Mouse (Mus musculus) MEL (cell line): ENCODE data around the gene Bach2. TPM values are rescaled to one million over a fixed set of nuclear protein-coding genes. Genes with fewer than 3 reads are reported as not detected.

Experiments used
- DNase-seq: peaks from one replicate; pipeline ENCODE4 v3.0.0; 2011; ENCODE audit warnings: low read depth, low spot score
- H3K27ac ChIP-seq: 2 replicates; pipeline ENCODE4 v1.5.1; 2012; ENCODE audit warnings: low read depth, mild to moderate bottlenecking, control low read depth, low read length, moderate library complexity; ENCODE audit not compliant: control insufficient read depth
- H3K27me3 ChIP-seq, 2 experiments: fragments of 150-350 bp in 1 of 2; sonication (generic) in 1 of 2; 2 replicates each; pipeline ENCODE4 v1.6.1; 2012; ENCODE audit warnings: low read length in 2 of 2, mild to moderate bottlenecking in 2 of 2, improper control_type of control experiment in 1 of 2, moderate library complexity in 1 of 2; ENCODE audit not compliant: insufficient read depth in 2 of 2, control insufficient read depth in 1 of 2
- H3K36me3 ChIP-seq, 2 experiments: 2 replicates each; pipeline ENCODE4 v1.6.1; 2012 to 2014; ENCODE audit warnings: low read length in 2 of 2, improper control_type of control experiment in 1 of 2, inconsistent platforms in 1 of 2, mild to moderate bottlenecking in 1 of 2; ENCODE audit not compliant: insufficient read depth in 2 of 2, control insufficient read depth in 1 of 2
- H3K4me1 ChIP-seq, 2 experiments: fragments of 150-350 bp in 1 of 2; sonication (generic) in 1 of 2; 2 replicates each; pipeline ENCODE4 v1.6.1; 2012; ENCODE audit warnings: low read length in 2 of 2, improper control_type of control experiment in 1 of 2, mild to moderate bottlenecking in 1 of 2; ENCODE audit not compliant: insufficient read depth in 2 of 2, control insufficient read depth in 1 of 2
- H3K4me3 ChIP-seq, 2 experiments: fragments of 150-350 bp in 1 of 2; sonication (generic) in 1 of 2; 2 replicates each; pipeline ENCODE4 v1.5.1; 2012; ENCODE audit warnings: low read depth in 2 of 2, low read length in 2 of 2, mild to moderate bottlenecking in 2 of 2, moderate library complexity in 2 of 2, control low read depth in 1 of 2, improper control_type of control experiment in 1 of 2; ENCODE audit not compliant: control insufficient read depth in 1 of 2, insufficient read depth in 1 of 2
- H3K79me2 ChIP-seq: 2 replicates; pipeline ENCODE4 v1.6.1; 2012; ENCODE audit warnings: mild to moderate bottlenecking, low read length, moderate library complexity; ENCODE audit not compliant: control insufficient read depth, poor library complexity, insufficient read depth
- H3K9ac ChIP-seq: 2 replicates; pipeline ENCODE4 v1.6.1; 2012; ENCODE audit warnings: low read depth, mild to moderate bottlenecking, control low read depth, low read length, moderate library complexity; ENCODE audit not compliant: control insufficient read depth, poor library complexity, severe bottlenecking
- H3K9me3 ChIP-seq: fragments of 150-350 bp; sonication (generic); replicated peaks from 2 replicates; pipeline ENCODE4 v1.6.1; 2012; ENCODE audit warnings: mild to moderate bottlenecking, low read length, improper control_type of control experiment, moderate library complexity; ENCODE audit not compliant: insufficient read depth
- CHD1 ChIP-seq: IDR thresholded peaks from 2 replicates; pipeline ENCODE4 v1.6.1; 2012; ENCODE audit warnings: low read depth, mild to moderate bottlenecking, inconsistent platforms, low read length, improper control_type of control experiment
- CHD2 ChIP-seq: IDR thresholded peaks from 2 replicates; pipeline ENCODE4 v1.6.1; 2011; ENCODE audit warnings: low read length, improper control_type of control experiment
- CTCF ChIP-seq, 3 experiments: IDR thresholded peaks in 2 of 3; conservative IDR thresholded peaks in 1 of 3; 2 replicates each; pipeline ENCODE4 v1.5.1; 2011 to 2012; ENCODE audit warnings: low read length in 3 of 3, low read depth in 2 of 3, mild to moderate bottlenecking in 2 of 3, improper control_type of control experiment in 1 of 3, inconsistent platforms in 1 of 3, mixed read lengths in 1 of 3, moderate library complexity in 1 of 3; ENCODE audit not compliant: control insufficient read depth in 1 of 3, insufficient read depth in 1 of 3, poor library complexity in 1 of 3, severe bottlenecking in 1 of 3
- E2F4 ChIP-seq: IDR thresholded peaks from 2 replicates; pipeline ENCODE4 v1.6.1; 2011; ENCODE audit warnings: low read depth, low read length, improper control_type of control experiment, borderline replicate concordance
- ELF1 ChIP-seq: IDR thresholded peaks from 2 replicates; pipeline ENCODE4 v1.6.1; 2014; ENCODE audit warnings: low read depth, mild to moderate bottlenecking, inconsistent platforms, low read length, improper control_type of control experiment, moderate library complexity
- HCFC1 ChIP-seq: IDR thresholded peaks from 2 replicates; pipeline ENCODE4 v1.6.1; 2012; ENCODE audit warnings: low read depth, mild to moderate bottlenecking, inconsistent platforms, low read length, improper control_type of control experiment, moderate library complexity
- JUND ChIP-seq: IDR thresholded peaks from 2 replicates; pipeline ENCODE4 v1.6.1; 2011; ENCODE audit warnings: low read depth, mild to moderate bottlenecking, improper control_type of control experiment, low read length
- KAT2A ChIP-seq: conservative IDR thresholded peaks from 2 replicates; pipeline ENCODE4 v1.6.1; 2012; ENCODE audit warnings: low read depth, low read length, improper control_type of control experiment, inconsistent platforms
- MAFK ChIP-seq: IDR thresholded peaks from 2 replicates; pipeline ENCODE4 v1.6.1; 2011; ENCODE audit warnings: low read depth, mild to moderate bottlenecking, low read length, improper control_type of control experiment, borderline replicate concordance
- MAX ChIP-seq: IDR thresholded peaks from 2 replicates; pipeline ENCODE4 v1.6.1; 2011; ENCODE audit warnings: low read length, improper control_type of control experiment
- MEF2A ChIP-seq: IDR thresholded peaks from 2 replicates; pipeline ENCODE4 v1.6.1; 2014; ENCODE audit warnings: low read depth, mild to moderate bottlenecking, inconsistent platforms, low read length, improper control_type of control experiment; ENCODE audit not compliant: poor library complexity, insufficient replicate concordance, severe bottlenecking; ENCODE audit errors: extremely low read depth
- MYB ChIP-seq: IDR thresholded peaks from 2 replicates; pipeline ENCODE4 v1.6.1; 2011; ENCODE audit warnings: mild to moderate bottlenecking, low read depth, low read length, improper control_type of control experiment
- MYC ChIP-seq: IDR thresholded peaks from 2 replicates; pipeline ENCODE4 v1.6.1; 2011; ENCODE audit warnings: low read depth, mild to moderate bottlenecking, low read length, improper control_type of control experiment, moderate library complexity
- NELFE ChIP-seq: IDR thresholded peaks from 2 replicates; pipeline ENCODE4 v1.6.1; 2011; ENCODE audit warnings: low read depth, low read length, improper control_type of control experiment
- NRF1 ChIP-seq: IDR thresholded peaks from 2 replicates; pipeline ENCODE4 v1.6.1; 2014; ENCODE audit warnings: low read depth, mild to moderate bottlenecking, inconsistent platforms, low read length, improper control_type of control experiment, moderate library complexity; ENCODE audit not compliant: poor library complexity, insufficient read depth, severe bottlenecking
- POLR2AphosphoS2 ChIP-seq: IDR thresholded peaks from 2 replicates; pipeline ENCODE4 v1.6.1; 2011; ENCODE audit warnings: low read length, improper control_type of control experiment
- POLR2AphosphoS5 ChIP-seq: IDR thresholded peaks from 2 replicates; pipeline ENCODE4 v1.6.1; 2012; ENCODE audit warnings: low read depth, borderline replicate concordance, mild to moderate bottlenecking, inconsistent platforms, low read length, moderate library complexity, mixed read lengths
- RAD21 ChIP-seq: IDR thresholded peaks from 2 replicates; pipeline ENCODE4 v1.6.1; 2011; ENCODE audit warnings: mild to moderate bottlenecking, low read depth, low read length, improper control_type of control experiment
- RCOR1 ChIP-seq: IDR thresholded peaks from 2 replicates; pipeline ENCODE4 v1.6.1; 2012; ENCODE audit warnings: low read depth, mild to moderate bottlenecking, inconsistent platforms, low read length, improper control_type of control experiment
- SMC3 ChIP-seq: IDR thresholded peaks from 2 replicates; pipeline ENCODE4 v1.6.1; 2011; ENCODE audit warnings: low read depth, low read length, improper control_type of control experiment
- TBP ChIP-seq: IDR thresholded peaks from 2 replicates; pipeline ENCODE4 v1.8.0; 2011; ENCODE audit warnings: low read depth, low read length, improper control_type of control experiment
- USF1 ChIP-seq: IDR thresholded peaks from 2 replicates; pipeline ENCODE4 v1.6.1; 2014; ENCODE audit warnings: low read depth, mild to moderate bottlenecking, inconsistent platforms, low read length, improper control_type of control experiment, moderate library complexity
- ZC3H11A ChIP-seq: IDR thresholded peaks from 2 replicates; pipeline ENCODE4 v1.6.1; 2012; ENCODE audit warnings: low read depth, mild to moderate bottlenecking, inconsistent platforms, low read length, improper control_type of control experiment
- ZMIZ1 ChIP-seq: IDR thresholded peaks from 2 replicates; pipeline ENCODE4 v1.6.1; 2012; ENCODE audit warnings: low read depth, mild to moderate bottlenecking, inconsistent platforms, low read length, improper control_type of control experiment, moderate library complexity
- ZNF384 ChIP-seq: IDR thresholded peaks from 2 replicates; pipeline ENCODE4 v1.6.1; 2012; ENCODE audit warnings: low read depth, mild to moderate bottlenecking, inconsistent platforms, low read length, improper control_type of control experiment
- polyA plus RNA-seq, 2 experiments: library from polyadenylated mRNA; stranded (reverse) in 1 of 2; unstranded in 1 of 2; fragments of >175 nt in 1 of 2; fragments of >200 nt in 1 of 2; gene quantifications; 2 replicates each; pipeline versions ENCODE4 v1.2.1 to v1.2.4; 2012; ENCODE audit warnings: low replicate concordance in 2 of 2, low read depth in 1 of 2; ENCODE audit not compliant: insufficient read length in 2 of 2, insufficient read depth in 1 of 2, missing spikeins in 1 of 2
- total RNA-seq: library from RNA; depleted of rRNA; stranded (reverse); fragments of 300-350 nt; gene quantifications from 2 replicates; pipeline ENCODE4 v1.2.3, GENCODE M21; 2012

Gene Bach2
- total and polyA plus RNA-seq, 3 experiments, result 0.04 TPM; not detected in 2

DNA sequence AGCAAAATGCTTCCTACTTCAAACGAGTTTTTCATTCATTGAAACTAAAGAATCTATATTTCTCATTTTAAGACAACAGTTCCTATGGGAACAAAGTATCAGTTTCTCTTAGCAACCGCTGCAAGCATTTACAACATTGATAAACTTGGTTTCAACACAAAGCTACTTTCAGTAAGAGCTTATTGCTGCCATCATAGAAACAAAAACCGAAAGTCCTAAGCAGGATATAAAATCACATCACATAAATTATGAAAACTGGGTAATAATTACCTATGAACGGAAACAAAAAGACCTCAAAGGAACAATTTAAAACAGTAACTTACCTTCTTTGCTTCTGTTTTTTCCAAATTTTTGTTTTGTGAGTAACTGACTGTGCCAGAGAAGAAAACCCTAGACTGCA is 22.1 kb upstream of the Bach2 start:
- Histone ChIP-seq H3K36me3 (no peaks in the 10 kb centered on the region), H3K9ac (no peak overlapping the region), H3K79me2 (no peaks in the 10 kb centered on the region), H3K4me1 (no peaks in the 10 kb centered on the region), H3K4me3 (no peak overlapping the region), H3K27me3 (peaks cover 3 to 4% of the 10 kb centered on the region in 2 experiments), H3K9me3 (no peaks in the 10 kb centered on the region)
- no peak for DNase-seq
- TF ChIP-seq ZMIZ1 (no peak), CHD1 (no peak), JUND (no peak), HCFC1 (no peak), KAT2A (no peak), MYC (no peak), NRF1 (no peak), RAD21 (no peak), ZNF384 (no peak), CTCF (IDR thresholded peaks at IDR 0.05 in 2 of 3, conservative IDR thresholded peaks at IDR 0.05 in 1 of 3; ENCODE audit: control insufficient read depth in 1 of 3, insufficient read depth in 1 of 3, low read depth in 2 of 3, low read length in 3 of 3, poor library complexity in 1 of 3, severe bottlenecking in 1 of 3) (no peak), USF1 (no peak), MAFK (no peak), ELF1 (no peak), CHD2 (no peak), MEF2A (no peak)
- TF ChIP-seq, all 39 proteins: peak for 0
- no peak overlapping the region for H3K27ac ChIP-seq

DNA sequence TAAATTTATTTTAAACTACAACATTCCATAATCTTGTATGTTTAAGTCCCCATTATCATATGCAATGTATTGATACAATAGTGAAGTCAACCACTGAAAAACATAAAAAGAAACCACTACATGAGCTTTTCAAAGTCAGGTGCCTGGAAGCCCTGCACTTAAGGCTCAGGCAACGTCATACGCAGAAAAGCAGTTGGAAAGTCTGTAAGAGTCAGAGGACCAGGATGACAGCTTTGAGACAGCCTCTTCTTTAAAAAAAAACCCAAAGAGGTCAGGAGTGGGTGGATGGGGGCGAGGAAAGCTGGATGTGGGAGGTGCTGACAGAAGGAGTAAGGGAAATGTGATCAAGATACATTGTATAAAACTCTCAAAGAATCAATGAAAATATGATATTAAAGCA is 21.6 kb upstream of the Bach2 start:
- Histone ChIP-seq H3K79me2 (no peaks in the 10 kb centered on the region), H3K36me3 (no peaks in the 10 kb centered on the region), H3K4me3 (no peak overlapping the region), H3K27me3 (peaks cover 1 to 4% of the 10 kb centered on the region in 2 experiments), H3K9me3 (no peaks in the 10 kb centered on the region), H3K4me1 (no peaks in the 10 kb centered on the region), H3K9ac (no peak overlapping the region), H3K27ac (no peak overlapping the region)
- TF ChIP-seq POLR2AphosphoS5 (no peak), TBP (no peak), ZC3H11A (no peak), SMC3 (no peak), E2F4 (no peak), POLR2AphosphoS2 (no peak), MAX (no peak), MYB (no peak), RCOR1 (no peak), NELFE (no peak), MEF2A (no peak)
- DNase-seq, result no peak
